Mouse (Mus musculus) embryo, embryonic 10 days (tissue): ENCODE measurements at regions not wholly inside any gene's neighbourhood (a gene's known extent, or its start where the extent isn't known, plus 50 kb on each side); places are given as distances from the start of the nearest gene placed in this dataset.
A peak's percentile ranks its signal among the peaks of the same experiment; 100 is the strongest.

Source experiments
- DNase-seq: peaks from one replicate; pipeline ENCODE4 v3.0.0-alpha.2; 2015; ENCODE audit warnings: low spot score

DNA sequence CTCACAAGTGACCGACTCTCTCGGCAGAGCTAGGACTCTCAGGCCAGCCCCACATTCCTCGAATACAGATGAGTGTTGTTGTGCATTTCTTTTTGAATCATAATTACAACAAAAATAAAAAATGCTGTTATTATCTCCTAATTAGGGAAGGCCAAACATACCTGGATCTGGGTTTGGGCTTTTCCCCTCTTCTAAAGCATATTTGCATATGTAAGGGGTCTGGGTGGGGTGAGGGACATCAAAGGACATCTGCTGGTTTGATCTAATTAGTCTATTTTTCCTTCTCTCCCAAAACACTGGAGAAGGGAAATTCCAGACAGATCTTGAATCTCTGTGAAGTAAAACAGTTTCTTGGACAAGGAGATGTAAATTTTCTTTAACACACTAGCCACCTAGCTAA, 85.3 kb downstream of the Tfap2a start:
- no peak for DNase-seq

DNA sequence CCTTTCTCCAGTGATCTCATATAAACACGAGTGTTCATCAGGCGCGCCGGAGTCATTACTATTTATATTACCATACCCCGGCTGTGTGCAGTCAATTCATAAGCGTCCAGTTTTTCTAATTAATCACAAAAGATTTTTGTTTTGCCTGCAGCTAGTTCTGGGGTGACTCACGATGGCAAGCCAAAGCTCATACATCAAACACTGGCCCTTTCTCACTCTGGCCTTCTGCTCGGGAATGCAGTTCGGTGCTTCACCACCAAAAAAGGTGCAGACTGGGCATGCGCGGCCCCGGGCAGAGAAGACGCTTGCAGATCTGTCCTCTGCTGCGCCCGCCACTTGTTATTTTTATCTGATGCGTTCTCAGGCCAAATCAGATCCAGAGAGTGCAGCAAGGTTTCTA, 87.1 kb downstream of the Tfap2a start:
- peak; percentile 77 for DNase-seq

DNA sequence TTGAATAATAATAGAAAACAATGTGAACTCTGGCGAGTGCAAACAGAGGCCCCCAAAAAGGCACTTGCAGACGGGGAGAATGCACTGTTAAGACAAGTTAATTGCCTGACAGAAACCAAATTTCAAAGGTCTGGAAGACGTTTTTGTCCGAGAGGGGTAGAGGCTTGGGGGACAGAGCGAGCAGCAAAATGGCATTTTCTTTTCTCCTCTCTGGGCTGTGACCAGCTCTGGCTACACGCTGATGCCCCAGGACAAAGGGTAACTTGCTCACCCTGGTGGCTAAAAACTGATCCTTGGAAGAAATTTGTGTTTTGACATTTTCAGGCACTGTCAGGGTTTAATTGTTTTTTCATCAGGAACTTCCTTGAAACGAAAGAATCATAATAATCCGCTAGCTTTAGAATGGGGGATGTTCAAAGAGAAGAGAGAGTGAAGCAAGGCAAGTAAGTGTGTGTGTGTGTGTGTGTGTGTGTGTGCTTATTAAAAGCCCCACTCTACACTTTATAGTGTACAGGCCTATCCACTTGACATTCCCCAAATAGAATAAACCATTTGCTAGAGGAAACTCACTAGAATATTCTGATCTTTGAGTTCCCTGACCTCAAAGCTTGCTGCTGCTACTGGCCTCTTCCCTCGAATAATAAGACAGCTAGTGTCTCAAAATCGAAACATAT, 88.0 kb downstream of the Tfap2a start:
- DNase-seq, result peak; percentile 38

DNA sequence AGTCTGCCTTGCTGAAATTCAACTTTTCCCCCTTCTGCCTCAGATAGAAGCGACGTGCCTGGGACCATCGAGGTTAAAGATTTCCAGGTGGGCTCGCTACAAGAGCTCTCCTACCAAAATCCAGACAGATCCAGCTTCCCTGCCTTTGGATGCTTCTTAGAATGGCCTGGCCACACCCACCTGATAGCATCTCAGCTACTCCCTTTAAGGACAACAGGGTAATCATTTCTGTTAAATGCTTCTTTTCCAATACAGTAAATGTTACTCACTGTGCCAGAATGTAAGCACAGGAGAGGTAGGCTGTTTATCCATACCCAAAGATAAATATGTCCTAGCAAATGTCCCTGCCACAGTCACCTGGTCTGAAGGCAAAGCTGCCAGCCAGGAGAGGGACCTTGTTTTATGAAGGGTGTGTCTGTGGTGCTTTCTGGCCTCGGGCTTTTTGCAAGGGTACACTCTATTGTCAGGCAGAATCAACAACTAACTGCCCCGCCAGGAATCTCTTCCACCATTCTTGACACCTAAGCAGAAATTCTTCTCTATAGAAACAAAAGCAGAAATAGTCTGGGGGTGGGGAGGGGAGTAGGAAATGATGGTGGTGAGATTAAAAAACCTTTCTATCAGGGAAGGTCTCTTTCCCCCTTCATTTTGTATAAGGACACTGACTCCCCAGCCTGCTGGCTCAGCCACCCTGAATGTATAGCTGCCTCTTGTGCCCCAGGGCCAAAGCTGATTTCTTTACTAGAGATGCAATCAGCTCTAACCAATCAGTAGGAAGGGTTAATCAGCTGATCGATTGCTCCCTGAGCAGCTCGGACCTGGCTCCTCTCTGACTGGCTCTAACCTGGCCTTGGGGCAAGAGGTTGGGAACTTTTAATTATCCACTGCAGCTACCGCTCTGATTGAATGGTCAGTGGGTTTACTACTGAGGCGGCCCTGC, 88.8 kb downstream of the Tfap2a start:
- peak; percentile 65 for DNase-seq

GRCm38 (mm10) chr13:40646131-40646530, 92.0 kb downstream of the Tfap2a start:
- DNase-seq, result no peak

GRCm38 (mm10) chr13:40645646-40646045, 92.5 kb downstream of the Tfap2a start:
- no peak for DNase-seq

DNA sequence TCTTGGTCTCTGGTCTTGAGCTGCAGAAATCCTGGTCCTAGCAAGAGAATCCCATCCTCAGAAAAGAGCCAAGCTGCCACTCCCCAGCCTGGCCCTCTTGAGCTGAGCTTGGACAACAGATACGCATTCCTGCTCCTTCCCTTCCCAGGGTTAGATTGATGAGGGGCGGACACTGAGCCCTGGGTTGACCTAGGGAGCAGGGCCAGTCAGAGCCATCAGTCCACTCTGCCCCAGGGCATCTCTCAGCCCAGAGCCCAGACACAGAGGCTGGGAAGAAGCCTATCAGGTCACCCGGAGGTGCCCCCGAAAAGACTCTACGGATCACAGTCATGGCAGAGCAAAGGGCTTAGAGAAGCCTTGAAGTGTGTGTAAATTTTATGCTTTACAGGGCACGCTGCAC, 95.2 kb downstream of the Tfap2a start:
- DNase-seq, result peak; percentile 75

DNA sequence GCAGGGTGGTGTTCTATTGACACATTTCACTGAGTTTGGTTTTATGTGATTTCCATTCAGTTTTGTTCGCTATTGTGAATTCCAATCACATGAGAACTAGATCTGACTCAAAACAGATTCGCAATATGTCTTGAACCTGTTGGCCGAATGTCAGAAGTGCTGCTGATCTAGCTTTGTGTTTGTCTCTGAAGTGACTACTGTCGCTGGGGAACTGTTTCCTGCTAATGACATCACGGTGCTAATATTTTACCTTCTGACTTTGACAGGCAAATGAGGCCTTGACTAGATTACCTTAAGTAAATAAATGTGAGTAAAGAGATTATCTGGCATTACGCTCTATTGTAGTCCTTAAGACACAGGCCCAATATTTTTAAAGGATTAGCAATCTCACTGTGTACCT, 100.9 kb downstream of the Tfap2a start:
- no peak for DNase-seq

- DNase-seq, result no peak
Measured at GRCm38 (mm10) chr13:40617881-40618280, 120.3 kb downstream of the Tfap2a start.

DNA sequence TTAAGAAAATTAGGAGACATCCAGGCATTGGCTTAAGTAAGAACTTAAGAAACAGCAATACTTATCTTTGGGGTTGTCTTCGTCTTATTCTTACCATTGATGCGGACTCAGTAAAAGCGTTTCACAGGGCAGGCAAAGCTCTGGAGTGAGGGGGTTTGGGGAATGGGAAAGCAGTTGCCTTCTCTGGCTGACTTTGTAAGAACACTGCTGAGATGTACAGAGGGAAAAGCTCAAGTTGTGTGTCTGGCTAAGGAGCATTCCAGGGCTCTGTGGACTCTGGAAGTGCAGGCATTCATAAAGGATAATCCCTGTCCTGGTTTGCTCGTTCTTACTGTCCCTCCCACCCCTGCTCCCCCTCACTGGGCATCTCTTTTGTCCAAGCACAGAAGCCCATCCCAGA, 129.7 kb downstream of the Tfap2a start:
- no peak for DNase-seq

- peak; percentile 55 for DNase-seq
Measured at GRCm38 (mm10) chr13:40606405-40607271, 131.5 kb downstream of the Tfap2a start.

GRCm38 (mm10) chr13:40605686-40606404, 132.3 kb downstream of the Tfap2a start:
- DNase-seq, result peak; percentile 28

GRCm38 (mm10) chr13:40574981-40575745, 163.0 kb downstream of the Tfap2a start:
- no peak for DNase-seq

GRCm38 (mm10) chr13:40569461-40569860, 168.7 kb downstream of the Tfap2a start:
- DNase-seq, result no peak

GRCm38 (mm10) chr13:40567821-40568220, 170.4 kb downstream of the Tfap2a start:
- DNase-seq, result no peak

DNA sequence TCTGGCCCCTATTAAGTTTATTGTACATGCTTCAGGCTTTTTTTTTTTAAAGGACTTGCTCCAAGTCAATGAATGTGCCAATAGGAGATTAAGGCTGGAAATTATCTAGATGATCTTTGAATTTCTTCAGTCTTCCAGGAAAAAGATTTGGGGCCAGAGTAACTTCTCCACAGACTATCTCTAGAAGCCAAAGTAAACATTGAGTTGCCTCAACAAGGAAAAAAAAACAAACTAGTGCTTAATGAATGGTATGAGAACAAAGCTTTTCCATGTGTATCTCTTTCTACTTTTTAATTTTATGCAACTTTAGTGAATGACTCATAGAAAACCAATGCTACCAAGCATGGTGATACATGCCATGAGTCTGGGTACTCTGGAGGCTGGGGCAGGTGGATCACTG, 173.8 kb downstream of the Tfap2a start:
- DNase-seq, result no peak

DNA sequence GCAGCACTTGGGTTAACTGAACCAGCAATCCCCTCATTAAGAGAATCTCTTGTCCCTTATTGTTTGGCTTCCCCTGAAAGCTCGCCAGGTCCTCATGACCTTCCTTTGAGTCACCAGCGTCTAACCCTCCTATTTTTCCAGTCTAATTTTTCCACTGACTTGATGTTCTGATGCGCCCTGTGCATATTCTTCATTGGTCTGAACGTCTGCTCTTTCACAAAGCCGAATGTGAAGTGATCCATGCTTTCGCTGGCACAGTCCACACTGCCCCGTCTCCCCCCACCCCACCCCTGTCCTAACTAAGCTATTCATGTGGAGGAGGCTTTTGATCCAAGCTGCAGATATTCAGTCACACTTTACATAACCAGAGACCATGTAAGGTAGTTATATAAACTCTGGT, 183.8 kb downstream of the Tfap2a start:
- DNase-seq, result no peak

DNA sequence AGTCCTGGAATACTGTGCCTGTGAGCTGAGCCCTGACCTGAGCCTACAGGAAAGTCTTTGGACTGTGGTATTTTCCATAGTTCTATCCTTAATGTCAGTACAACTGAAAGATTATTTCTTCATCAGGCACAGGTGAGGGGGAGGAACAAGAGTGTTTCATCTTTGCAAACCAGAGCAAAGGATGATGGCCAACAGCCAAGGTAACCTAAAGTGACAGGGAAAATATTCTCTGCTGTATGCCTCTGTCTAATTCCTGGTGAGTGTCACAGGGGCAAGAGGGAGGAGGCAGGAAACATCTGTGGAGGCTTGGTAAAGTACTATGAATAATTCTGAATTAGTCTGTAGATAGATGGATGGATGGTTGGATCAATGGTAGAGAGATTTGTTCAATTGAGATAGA, 164.3 kb upstream of the Ofcc1 start:
- DNase-seq, result no peak

DNA sequence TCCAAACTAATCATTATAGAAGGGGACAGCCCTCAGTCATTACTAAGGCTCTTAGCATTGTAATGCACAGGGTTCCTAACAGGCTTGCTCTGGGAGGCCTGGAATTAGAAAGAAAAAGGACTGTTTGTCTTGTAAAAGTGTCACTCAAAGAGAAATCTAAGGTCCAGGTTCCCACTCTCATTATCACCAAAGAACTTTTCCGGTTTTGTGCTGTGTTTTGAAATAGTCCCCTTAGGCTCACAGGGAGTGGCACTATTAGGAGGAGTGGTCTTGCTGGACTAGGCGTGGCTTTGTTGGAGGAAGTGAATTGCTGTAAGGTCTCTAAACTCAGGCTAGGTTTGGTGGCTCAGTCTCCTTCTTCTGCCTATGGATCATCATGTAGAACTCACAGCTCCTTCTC, 161.9 kb upstream of the Ofcc1 start:
- DNase-seq, result no peak

- DNase-seq, result peak; percentile 20
Measured at GRCm38 (mm10) chr13:40518180-40518579, 156.9 kb upstream of the Ofcc1 start.

GRCm38 (mm10) chr13:40509290-40509689, 148.0 kb upstream of the Ofcc1 start:
- no peak for DNase-seq
